Mouse (Mus musculus) MEL (cell line): ENCODE measurements around the gene Tsacc.

ENCODE experiments used
- ETS1 ChIP-seq: IDR thresholded peaks from 2 replicates; pipeline ENCODE4 v1.6.1; 2012; ENCODE audit warnings: low read depth, mild to moderate bottlenecking, inconsistent platforms, low read length, improper control_type of control experiment, moderate library complexity
- NELFE ChIP-seq: IDR thresholded peaks from 2 replicates; pipeline ENCODE4 v1.6.1; 2011; ENCODE audit warnings: low read depth, low read length, improper control_type of control experiment
- SIN3A ChIP-seq: IDR thresholded peaks from 2 replicates; pipeline ENCODE4 v1.6.1; 2012; ENCODE audit warnings: low read length, improper control_type of control experiment, inconsistent platforms

DNA sequence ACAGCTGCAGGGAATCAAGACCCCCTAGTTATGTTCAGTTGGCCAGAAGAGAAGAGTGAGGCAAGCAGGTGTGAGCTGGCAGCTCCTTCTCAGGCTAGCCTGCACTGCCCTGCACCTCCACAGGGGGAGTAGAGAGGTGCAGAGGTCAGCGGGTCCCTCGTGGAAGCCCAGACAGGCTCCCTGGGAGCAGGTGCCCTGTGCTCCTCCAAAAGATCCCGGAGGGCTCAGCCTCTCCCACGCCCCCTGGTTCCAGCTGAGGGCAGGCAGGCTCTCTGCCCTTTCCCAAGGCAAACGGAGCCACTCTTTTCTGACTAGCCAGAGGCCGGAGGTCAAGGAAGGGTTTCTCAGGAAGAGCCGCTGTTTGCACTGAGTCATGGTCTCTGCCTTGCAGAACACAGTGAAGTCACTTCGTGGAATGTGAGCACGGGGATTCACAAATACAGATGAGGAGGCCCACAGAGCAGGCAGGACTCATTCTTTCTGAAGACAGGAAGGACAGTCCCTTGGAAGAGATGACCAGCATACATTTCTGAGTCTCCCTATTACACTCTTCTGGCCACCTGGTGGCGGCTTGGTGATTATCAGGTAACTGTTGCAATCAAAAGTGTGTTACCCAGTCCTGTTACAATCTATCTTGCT is 59.1 kb downstream of the Tsacc start:
- TF ChIP-seq NELFE, result no peak
- TF ChIP-seq SIN3A, result no peak
- TF ChIP-seq ETS1, result no peak
